Mouse (Mus musculus) C2C12 (cell line): ENCODE results near the gene Flywch1. TPM values are rescaled to one million over a fixed set of nuclear protein-coding genes. Genes with fewer than 3 reads are reported as not detected.

Experiments used
- H3K27me3 ChIP-seq: one replicate; pipeline ENCODE4 v1.6.1; 2011; ENCODE audit not compliant: control insufficient read depth, insufficient read depth, insufficient read length
- H3K36me3 ChIP-seq: one replicate; pipeline ENCODE4 v1.6.1; 2011; ENCODE audit not compliant: control insufficient read depth, insufficient read depth
- H3K4me3 ChIP-seq: one replicate; pipeline ENCODE4 v1.5.1; 2011; ENCODE audit warnings: mild to moderate bottlenecking, control low read depth; ENCODE audit not compliant: poor library complexity, insufficient read depth, severe bottlenecking
- H3K79me2 ChIP-seq: one replicate; pipeline ENCODE4 v1.6.1; 2011; ENCODE audit not compliant: control insufficient read depth, insufficient read depth
- H3K79me3 ChIP-seq: one replicate; pipeline ENCODE4 v1.6.1; 2011; ENCODE audit warnings: low read depth, control low read depth
- H3ac ChIP-seq: one replicate; pipeline ENCODE3; 2011; ENCODE audit warnings: low read depth; ENCODE audit not compliant: control insufficient read depth, insufficient read length
- CEBPB ChIP-seq: IDR thresholded peaks from one replicate; pipeline ENCODE4 v1.6.1; 2011; ENCODE audit warnings: low read depth, mild to moderate bottlenecking, control low read depth, moderate library complexity
- CTCF ChIP-seq: IDR thresholded peaks from one replicate; pipeline ENCODE4 v1.5.1; 2011; ENCODE audit not compliant: control insufficient read depth, insufficient read depth, insufficient read length
- FOSL1 ChIP-seq: IDR thresholded peaks from one replicate; pipeline ENCODE4 v1.8.0; 2011; ENCODE audit warnings: mild to moderate bottlenecking, low read length; ENCODE audit not compliant: poor library complexity, insufficient read depth, severe bottlenecking
- MAX ChIP-seq: IDR thresholded peaks from one replicate; pipeline ENCODE4 v1.6.1; 2011; ENCODE audit warnings: mild to moderate bottlenecking, control low read depth
- MYOD1 ChIP-seq: IDR thresholded peaks from one replicate; pipeline ENCODE4 v1.6.1; 2011; ENCODE audit warnings: low read depth; ENCODE audit not compliant: control insufficient read depth, insufficient read length
- MYOG ChIP-seq: IDR thresholded peaks from one replicate; pipeline ENCODE4 v1.6.1; 2011; ENCODE audit not compliant: control insufficient read depth, insufficient read length; ENCODE audit errors: extremely low read depth
- USF1 ChIP-seq: IDR thresholded peaks from one replicate; pipeline ENCODE4 v1.6.1; 2011; ENCODE audit warnings: low read depth, mild to moderate bottlenecking, control low read depth, moderate library complexity
- polyA plus RNA-seq: library from polyadenylated mRNA; unstranded; fragments of >200 nt; fragmentation: generic; extraction: Trizol; gene quantifications from one replicate; pipeline ENCODE4 v1.2.1, GENCODE M21; 2012; ENCODE audit warnings: missing spikeins

Gene Flywch1
- polyA plus RNA-seq, 1 experiment: 92.5 TPM

DNA sequence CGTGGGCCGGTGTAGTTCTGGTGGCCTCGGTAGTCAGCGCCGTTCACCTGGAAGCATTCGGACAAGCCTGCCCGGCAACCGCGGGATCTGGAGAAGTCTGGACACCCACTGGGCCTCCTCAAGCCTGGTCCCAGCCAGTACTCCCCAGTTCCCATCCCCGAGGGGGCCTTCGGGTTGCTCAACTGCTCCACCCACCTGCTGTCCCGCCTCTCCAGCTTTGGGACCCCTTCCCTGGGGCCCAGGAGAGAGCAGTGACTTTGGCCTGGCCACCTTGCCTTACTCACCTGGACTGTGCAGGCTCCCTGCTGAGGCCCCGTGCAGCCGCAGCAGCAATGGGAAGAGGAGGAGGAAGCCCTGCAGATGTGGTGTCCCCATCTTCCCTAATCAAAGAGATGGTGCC, 26.8 kb downstream of the Flywch1 start:
- TF ChIP-seq CEBPB: no peak
- TF ChIP-seq MYOG: no peak
- no peak for TF ChIP-seq CTCF
- no peak for TF ChIP-seq MYOD1
- no peak for TF ChIP-seq FOSL1
- TF ChIP-seq USF1: no peak
- no peak for TF ChIP-seq MAX
- H3K27me3 ChIP-seq: peaks cover 36% of the 10 kb centered on the region
- no peaks in the 10 kb centered on the region for H3K79me2 ChIP-seq
- H3K36me3 ChIP-seq: no peaks in the 10 kb centered on the region
- H3K4me3 ChIP-seq: no peak overlapping the region
- H3K79me3 ChIP-seq: no peaks in the 10 kb centered on the region
- H3ac ChIP-seq: no peak overlapping the region

GRCm38 (mm10) chr17:23744076-23744475, 27.3 kb downstream of the Flywch1 start:
- H3K79me3 ChIP-seq: no peaks in the 10 kb centered on the region
- no peak for TF ChIP-seq MYOG
- TF ChIP-seq USF1: no peak
- no peaks in the 10 kb centered on the region for H3K79me2 ChIP-seq
- no peak overlapping the region for H3ac ChIP-seq
- H3K4me3 ChIP-seq: no peak overlapping the region
- peaks cover 36% of the 10 kb centered on the region for H3K27me3 ChIP-seq
- H3K36me3 ChIP-seq: no peaks in the 10 kb centered on the region

DNA sequence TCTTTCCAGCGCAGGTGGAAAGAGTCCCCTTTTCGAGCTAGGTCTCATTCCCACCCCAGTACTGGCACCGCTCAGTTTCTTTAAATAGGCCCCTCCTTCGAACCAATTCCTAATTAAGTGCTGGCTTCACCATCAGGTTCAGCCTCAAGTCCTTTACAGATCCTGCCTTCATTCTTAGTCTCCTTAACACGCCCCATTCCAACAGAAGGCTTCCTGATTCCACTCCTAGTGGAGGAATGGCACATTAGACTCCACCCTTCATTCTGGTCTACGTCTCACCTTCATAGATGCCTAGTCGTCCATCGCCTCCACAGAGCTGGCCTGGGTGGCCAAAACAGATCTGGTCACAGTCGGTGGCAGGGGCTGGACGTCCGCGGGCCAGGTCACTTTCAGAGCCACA, 28.5 kb downstream of the Flywch1 start:
- no peak for TF ChIP-seq MYOG
- Histone ChIP-seq H3K36me3 (no peaks in the 10 kb centered on the region), H3K27me3 (peaks cover 36% of the 10 kb centered on the region), H3ac (no peak overlapping the region), H3K79me2 (no peaks in the 10 kb centered on the region), H3K4me3 (no peak overlapping the region), H3K79me3 (no peaks in the 10 kb centered on the region)

GRCm38 (mm10) chr17:23742210-23742793, 29.1 kb downstream of the Flywch1 start:
- no peaks in the 10 kb centered on the region for H3K79me3 ChIP-seq
- H3K4me3 ChIP-seq: no peak overlapping the region
- H3ac ChIP-seq: no peak overlapping the region
- peaks cover 36% of the 10 kb centered on the region for H3K27me3 ChIP-seq
- H3K79me2 ChIP-seq: no peaks in the 10 kb centered on the region
- TF ChIP-seq MAX (no peak), CTCF (no peak), CEBPB (no peak), USF1 (no peak), MYOD1 (no peak), MYOG (no peak), FOSL1 (no peak)
- H3K36me3 ChIP-seq: no peaks in the 10 kb centered on the region

- no peaks in the 10 kb centered on the region for H3K79me2 ChIP-seq
- H3K4me3 ChIP-seq: no peak overlapping the region
- no peak overlapping the region for H3ac ChIP-seq
- H3K27me3 ChIP-seq: peaks cover 36% of the 10 kb centered on the region
- no peaks in the 10 kb centered on the region for H3K36me3 ChIP-seq
- H3K79me3 ChIP-seq: no peaks in the 10 kb centered on the region
- TF ChIP-seq FOSL1 (no peak), MAX (no peak), USF1 (no peak), CEBPB (no peak)
These were observed 29.8 kb downstream of the Flywch1 start for GRCm38 (mm10) chr17:23741359-23742209.

DNA sequence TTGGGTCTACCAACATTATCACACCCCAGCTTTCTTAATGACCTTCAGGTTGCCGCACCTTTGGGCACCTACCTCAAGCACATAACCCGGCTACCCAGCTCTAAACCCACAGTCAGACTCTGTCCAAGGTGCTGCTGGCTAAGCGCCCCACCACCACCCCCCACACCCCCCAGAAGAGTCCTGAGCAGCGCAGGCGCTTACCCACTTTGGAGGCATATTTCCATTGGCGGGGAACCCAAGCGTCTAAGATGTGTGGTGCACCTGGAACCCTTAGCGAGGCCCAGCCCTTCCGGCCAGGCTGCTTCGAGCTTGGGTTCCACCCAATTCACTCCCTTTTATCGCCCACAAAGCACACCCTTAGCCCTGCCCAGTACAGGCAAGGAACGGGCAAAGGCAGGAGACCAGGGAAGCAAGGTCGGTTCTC, 30.8 kb downstream of the Flywch1 start, which contains the start of gene Paqr4:
Gene Paqr4, minus strand, starts transcription at position 270 of the 424 bp plus-strand sequence.
- Histone ChIP-seq H3K4me3 (peak within 1 kb of the TSS; percentile 29), H3K27me3 (peaks cover 34% of the 10 kb centered on the region), H3K79me3 (no peaks in the 10 kb centered on the region), H3K79me2 (no peaks in the 10 kb centered on the region), H3K36me3 (no peaks in the 10 kb centered on the region), H3ac (peak within 1 kb of the TSS; percentile 36)
- TF ChIP-seq MYOG: no peak
- no peak for TF ChIP-seq CTCF
- TF ChIP-seq USF1: no peak
- no peak for TF ChIP-seq MYOD1
- TF ChIP-seq MAX: no peak
- no peak for TF ChIP-seq FOSL1
- TF ChIP-seq CEBPB: no peak
